Mouse (Mus musculus) hindbrain, embryonic 15.5 days (tissue): ENCODE data around the gene AI413582. TPM values are rescaled to one million over a fixed set of nuclear protein-coding genes. Genes with fewer than 3 reads are reported as not detected.

Source experiments
- ATAC-seq: fragments of 200-750 bp; cut with Nextera tagmentation; 2 replicates; pipeline ENCODE4 v1.8.0; 2017; ENCODE audit warnings: low read depth, moderate number of reproducible peaks, moderate TSS enrichment; ENCODE audit not compliant: low FRiP score
- H3K27ac ChIP-seq: fragments of 300-500 bp; sonication (generic); replicated peaks from 2 replicates; pipeline ENCODE4 v1.5.1; 2015; ENCODE audit warnings: mild to moderate bottlenecking, inconsistent platforms
- H3K27me3 ChIP-seq: fragments of 300-500 bp; sonication (generic); 2 replicates; pipeline ENCODE4 v1.6.1; 2015; ENCODE audit warnings: control low read depth, inconsistent platforms
- H3K36me3 ChIP-seq: fragments of 300-500 bp; sonication (generic); 2 replicates; pipeline ENCODE4 v1.6.1; 2015; ENCODE audit warnings: control low read depth, inconsistent platforms
- H3K4me1 ChIP-seq: fragments of 300-500 bp; sonication (generic); replicated peaks from 2 replicates; pipeline ENCODE4 v1.6.1; 2015; ENCODE audit warnings: control low read depth, inconsistent platforms
- H3K4me2 ChIP-seq: fragments of 300-500 bp; sonication (generic); 2 replicates; pipeline ENCODE4 v1.6.1; 2015; ENCODE audit warnings: moderate library complexity, mild to moderate bottlenecking, inconsistent platforms
- H3K4me3 ChIP-seq: fragments of 300-500 bp; sonication (generic); 2 replicates; pipeline ENCODE4 v1.5.1; 2015; ENCODE audit warnings: mild to moderate bottlenecking, inconsistent platforms
- H3K9ac ChIP-seq: fragments of 300-500 bp; sonication (generic); 2 replicates; pipeline ENCODE4 v1.6.1; 2015; ENCODE audit warnings: inconsistent platforms
- H3K9me3 ChIP-seq: fragments of 300-500 bp; sonication (generic); 2 replicates; pipeline ENCODE4 v1.6.1; 2016; ENCODE audit warnings: control low read depth, inconsistent platforms
- WGBS: fragments of 180-500 bp; shearing (Covaris S2); methylation state at CpG from one replicate; pipeline ENCODE4 v1.1.7; 2015; 5-methylcytosine and 5-hydroxymethylcytosine counted together
- polyA plus RNA-seq: library from polyadenylated mRNA; unstranded; fragments of >200 nt; fragmentation: Nextera tagmentation; extraction: Ambion mirVana; gene quantifications from 2 replicates; pipeline ENCODE4 v1.2.1, GENCODE M21; 2015

Gene AI413582
- polyA plus RNA-seq, 1 experiment from 2014 or later = 71.9 TPM

DNA sequence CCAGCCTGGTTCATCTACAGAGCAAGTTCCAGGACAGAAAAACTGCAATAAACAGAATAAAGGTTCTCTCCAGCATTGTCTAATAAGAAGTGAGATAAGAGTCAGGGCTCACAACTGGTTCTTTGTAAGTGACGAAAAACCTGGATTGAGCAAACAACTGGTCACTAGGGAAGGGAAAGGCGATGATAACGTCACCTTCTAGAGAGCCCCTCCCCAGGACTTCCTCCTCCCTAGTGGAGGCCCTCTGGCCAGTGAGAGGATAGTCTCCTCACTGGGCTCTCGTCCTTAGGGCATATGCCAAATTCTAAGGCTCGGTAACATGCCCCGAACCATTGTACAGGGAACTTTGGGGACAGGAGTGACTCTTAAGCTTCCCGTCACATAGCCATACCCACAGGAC, 10.5 kb upstream of the AI413582 start:
- WGBS = 89% methylated on average over 7 of the region's 7 CpGs
- peaks cover 11% of the 10 kb centered on the region; the same call in 1 of the 2 replicates for H3K4me1 ChIP-seq
- no peak for ATAC-seq
- no peak overlapping the region for H3K4me3 ChIP-seq
- H3K9me3 ChIP-seq = no peaks in the 10 kb centered on the region
- peaks cover 33% of the 10 kb centered on the region for H3K36me3 ChIP-seq
- no peak overlapping the region for H3K27ac ChIP-seq
- H3K27me3 ChIP-seq = no peaks in the 10 kb centered on the region
- H3K9ac ChIP-seq = no peak overlapping the region
- no peak overlapping the region for H3K4me2 ChIP-seq

DNA sequence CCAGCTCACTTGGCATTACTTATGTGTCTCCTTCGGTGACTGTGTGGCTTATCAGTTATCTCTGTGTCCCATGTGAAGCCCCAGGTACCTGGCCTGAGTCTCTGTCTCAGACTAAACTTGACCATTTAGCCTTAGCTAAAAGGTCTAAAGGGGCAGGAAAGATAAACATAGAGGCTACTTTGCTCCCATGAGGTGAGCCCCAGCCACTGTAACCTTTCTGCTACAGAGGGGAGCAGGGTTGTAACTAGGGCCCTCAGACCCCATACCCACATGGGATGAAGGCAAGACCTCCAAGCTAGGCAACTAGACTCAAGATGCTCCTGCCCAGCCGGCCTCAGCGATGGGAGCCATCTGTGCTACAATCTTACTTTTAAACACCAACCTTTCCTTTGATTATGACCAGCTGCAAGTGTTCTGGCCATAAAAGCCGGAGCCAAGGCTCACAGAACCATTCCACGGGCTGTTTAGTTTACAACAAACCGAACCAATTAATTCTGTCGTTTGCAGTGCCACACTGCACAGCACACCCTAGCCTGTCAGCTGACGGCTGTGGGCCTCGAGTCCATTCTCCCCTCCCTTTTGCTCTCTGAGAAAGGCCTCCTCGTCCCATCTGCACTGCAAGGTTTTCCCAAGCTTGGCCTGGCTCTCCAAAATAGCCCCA, 9.7 kb upstream of the AI413582 start:
- peak overlapping the region; percentile 43; the same call in 1 of the 2 replicates for H3K27ac ChIP-seq
- ATAC-seq = no peak
- H3K36me3 ChIP-seq = peaks cover 32% of the 10 kb centered on the region
- H3K9me3 ChIP-seq = no peaks in the 10 kb centered on the region
- no peak overlapping the region for H3K9ac ChIP-seq
- WGBS = 83% methylated on average over 10 of the region's 10 CpGs
- H3K4me1 ChIP-seq = peaks cover 11% of the 10 kb centered on the region; the same call in 1 of the 2 replicates
- no peaks in the 10 kb centered on the region for H3K27me3 ChIP-seq
- H3K4me2 ChIP-seq = no peak overlapping the region
- no peak overlapping the region for H3K4me3 ChIP-seq

DNA sequence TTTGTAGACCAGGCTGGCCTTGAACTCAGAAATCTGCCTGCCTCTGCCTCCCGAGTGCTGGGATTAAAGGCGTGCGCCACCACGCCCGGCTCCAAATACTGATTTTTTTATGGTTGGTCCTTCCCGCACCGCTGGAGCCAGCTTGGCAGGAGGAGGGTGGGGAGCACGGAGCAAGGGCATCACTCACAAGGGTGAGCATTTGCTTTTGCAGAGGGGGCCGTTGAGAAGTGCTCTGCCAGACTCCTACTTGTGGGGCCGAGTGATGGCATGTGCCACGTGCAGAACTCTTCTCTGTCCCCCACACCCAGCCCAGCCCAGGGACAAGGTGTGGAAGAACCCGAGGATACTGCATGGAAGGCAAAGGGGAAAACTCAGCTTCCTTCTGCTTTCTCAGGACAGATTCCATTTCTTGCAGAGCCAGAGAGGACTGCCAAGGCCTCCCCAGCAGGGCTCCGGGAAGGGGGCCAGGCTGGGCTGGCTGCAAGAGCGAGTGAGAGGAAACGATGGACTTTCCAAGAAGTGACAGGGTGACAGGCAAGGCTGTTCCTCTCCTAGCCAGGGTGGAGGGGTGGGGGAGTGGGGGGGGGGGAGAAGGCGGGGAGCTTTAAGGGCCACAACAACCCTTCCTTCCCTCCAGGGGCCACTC, 9.0 kb upstream of the AI413582 start:
- no peak overlapping the region for H3K9ac ChIP-seq
- H3K9me3 ChIP-seq = no peaks in the 10 kb centered on the region
- H3K4me2 ChIP-seq = no peak overlapping the region
- H3K4me3 ChIP-seq = no peak overlapping the region
- peaks cover 26% of the 10 kb centered on the region for H3K36me3 ChIP-seq
- H3K27me3 ChIP-seq = no peaks in the 10 kb centered on the region
- H3K27ac ChIP-seq = peak overlapping the region; percentile 43
- WGBS = 90% methylated on average over 15 of the region's 16 CpGs
- H3K4me1 ChIP-seq = peaks cover 10% of the 10 kb centered on the region; the same call in 1 of the 2 replicates
- ATAC-seq = no peak

DNA sequence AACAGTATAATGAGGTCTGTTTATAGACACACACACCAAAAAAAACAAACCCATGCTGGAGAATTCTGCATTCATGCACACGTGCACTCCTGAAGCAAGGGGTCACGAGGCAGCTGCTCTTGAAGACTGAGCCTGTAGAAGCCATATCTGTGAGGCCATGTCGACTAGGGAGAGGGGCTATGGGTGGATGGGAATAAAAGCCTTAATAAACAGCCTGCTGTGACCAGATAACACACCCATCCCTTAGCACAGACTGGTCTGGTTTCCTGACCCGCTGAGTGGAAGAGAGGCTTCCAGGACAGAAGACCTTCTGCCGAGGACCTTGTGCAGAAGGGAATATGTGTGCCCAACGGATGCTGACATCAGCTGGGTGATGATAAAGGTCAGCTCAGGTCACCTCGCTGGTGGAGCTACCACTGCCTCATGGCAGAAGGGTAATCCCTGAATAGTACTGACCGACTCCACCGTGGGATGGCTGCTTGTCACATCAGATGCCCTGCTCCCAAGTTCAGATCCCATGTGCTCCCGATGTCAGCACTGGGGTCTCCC, 8.3 kb upstream of the AI413582 start:
- Histone ChIP-seq H3K4me2 (no peak overlapping the region), H3K9ac (no peak overlapping the region), H3K27me3 (no peaks in the 10 kb centered on the region), H3K9me3 (no peaks in the 10 kb centered on the region), H3K4me1 (peaks cover 7% of the 10 kb centered on the region; the same call in 1 of the 2 replicates), H3K36me3 (peaks cover 20% of the 10 kb centered on the region), H3K27ac (no peak overlapping the region), H3K4me3 (no peak overlapping the region)
- ATAC-seq = no peak
- WGBS = 85% methylated on average over 10 of the region's 10 CpGs

DNA sequence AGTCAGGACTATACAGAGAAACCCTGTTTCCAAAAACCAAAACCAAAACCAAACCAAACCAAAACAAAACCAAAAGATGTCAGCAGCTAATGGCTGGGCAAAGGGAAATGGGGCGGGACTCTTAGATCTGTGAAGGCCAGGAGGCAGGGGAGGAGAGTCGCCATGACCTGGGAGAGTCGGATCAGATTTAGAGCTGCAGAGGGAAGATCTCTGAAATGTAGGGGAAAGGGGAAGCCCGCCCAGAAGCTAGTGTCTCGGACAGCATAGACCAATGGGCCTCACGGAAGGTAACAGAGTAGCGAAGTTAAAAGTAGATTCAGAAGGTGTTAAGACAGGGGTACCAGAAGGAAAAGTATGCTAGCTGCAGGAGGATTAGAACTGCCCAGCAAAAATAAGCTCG, 5.8 kb upstream of the AI413582 start:
- H3K4me2 ChIP-seq = no peak overlapping the region
- H3K9me3 ChIP-seq = no peaks in the 10 kb centered on the region
- peaks cover 13% of the 10 kb centered on the region for H3K4me1 ChIP-seq
- peaks cover 7% of the 10 kb centered on the region; the same call in 1 of the 2 replicates for H3K36me3 ChIP-seq
- ATAC-seq = no peak
- no peak overlapping the region for H3K27ac ChIP-seq
- no peak overlapping the region for H3K4me3 ChIP-seq
- H3K27me3 ChIP-seq = no peaks in the 10 kb centered on the region
- WGBS = 81% methylated on average over 8 of the region's 8 CpGs
- H3K9ac ChIP-seq = no peak overlapping the region

DNA sequence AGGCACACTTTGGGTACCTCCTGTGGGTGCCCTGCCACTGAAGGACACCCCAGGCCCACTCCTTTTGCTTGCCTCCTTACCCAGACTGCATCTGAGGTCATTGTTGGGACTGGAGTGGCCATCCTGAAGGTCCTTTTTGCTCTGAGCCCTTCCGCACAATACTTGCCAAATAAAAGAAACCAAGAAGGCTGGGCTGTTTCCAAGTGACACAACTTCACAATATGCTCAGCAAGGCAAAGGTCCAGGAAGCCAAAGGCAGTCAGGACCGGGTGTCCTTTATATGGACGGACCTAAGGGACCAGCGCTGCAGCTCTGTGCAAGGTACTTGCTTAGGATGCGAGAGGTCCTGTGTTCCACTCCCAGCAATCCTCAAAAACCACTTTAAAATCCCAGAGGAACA, 2.7 kb upstream of the AI413582 start:
- H3K27me3 ChIP-seq = no peaks in the 10 kb centered on the region
- no peaks in the 10 kb centered on the region for H3K36me3 ChIP-seq

DNA sequence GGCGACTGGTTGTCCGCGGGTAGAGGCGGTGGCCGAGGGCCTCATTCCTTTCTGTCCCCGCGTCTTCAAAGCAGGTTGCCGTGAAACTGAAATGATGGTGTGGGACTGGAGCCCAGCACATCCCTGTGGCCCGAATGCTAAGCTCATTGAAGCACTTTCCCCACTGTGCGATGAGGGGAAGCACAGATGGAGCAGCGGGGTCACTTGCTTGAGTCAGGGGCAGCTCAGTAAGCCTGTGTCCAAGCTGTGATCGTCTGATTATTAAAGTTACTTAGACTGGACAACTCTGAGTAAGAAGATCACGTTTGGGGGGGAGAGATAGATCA, 349 bp upstream of the AI413582 start:
- Histone ChIP-seq H3K4me1 (peaks cover 27% of the 10 kb centered on the region), H3K4me2 (peak overlapping the region; percentile 71), H3K27ac (peak overlapping the region; percentile 72), H3K9me3 (no peaks in the 10 kb centered on the region), H3K4me3 (peak overlapping the region; percentile 59), H3K9ac (peak overlapping the region; percentile 53), H3K27me3 (no peaks in the 10 kb centered on the region), H3K36me3 (no peaks in the 10 kb centered on the region)
- 0% methylated on average over 13 of the region's 13 CpGs for WGBS
- ATAC-seq = no peak

More for the DNA sequence above, 2.7 kb upstream of the AI413582 start:
- 82% methylated on average over 5 of the region's 5 CpGs for WGBS
- Histone ChIP-seq H3K9ac (no peak overlapping the region), H3K4me2 (no peak overlapping the region), H3K9me3 (no peaks in the 10 kb centered on the region), H3K4me1 (peaks cover 27% of the 10 kb centered on the region), H3K27ac (no peak overlapping the region), H3K4me3 (no peak overlapping the region)
- no peak for ATAC-seq

DNA sequence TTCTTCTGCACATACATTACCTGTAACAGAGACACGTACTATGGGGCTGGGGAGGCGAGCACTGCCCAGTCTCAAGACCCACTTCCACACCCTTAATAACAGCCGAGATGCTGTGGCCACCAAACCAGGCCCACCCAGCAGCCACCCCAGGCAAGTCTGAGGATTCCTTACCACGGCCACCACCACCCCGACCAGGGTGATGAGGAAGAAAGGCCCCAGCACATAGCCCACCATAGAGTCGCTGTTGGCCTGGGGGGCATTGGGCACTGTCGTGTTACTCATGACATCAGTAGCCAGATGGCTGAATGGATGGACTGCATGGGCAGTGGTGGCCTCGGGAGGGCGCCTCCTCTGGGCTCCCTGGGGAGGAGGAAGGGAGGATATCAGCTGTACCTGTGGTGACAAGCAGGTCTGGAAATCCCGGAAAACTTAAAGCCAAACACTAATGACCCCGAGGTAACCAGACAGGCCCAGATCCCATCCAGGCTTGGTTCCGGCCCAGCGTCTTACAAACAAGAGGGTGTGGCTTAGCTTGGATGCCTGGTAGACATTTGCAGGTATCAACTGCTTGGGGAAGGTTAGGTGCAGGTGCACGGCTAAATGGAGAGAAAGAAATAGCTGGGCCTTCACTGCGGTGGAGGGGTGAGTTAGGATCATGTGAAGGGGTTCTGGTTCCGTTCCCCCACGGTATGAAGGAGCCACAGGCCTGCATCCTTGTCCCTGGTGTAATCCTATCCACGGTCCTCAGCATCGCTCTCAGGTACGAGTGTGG, 979 bp downstream of the AI413582 start:
- Histone ChIP-seq H3K9me3 (no peaks in the 10 kb centered on the region), H3K4me2 (peak overlapping the region; percentile 71), H3K4me3 (peak overlapping the region; percentile 59), H3K36me3 (no peaks in the 10 kb centered on the region), H3K4me1 (peaks cover 27% of the 10 kb centered on the region), H3K9ac (peak overlapping the region; percentile 60), H3K27ac (peak overlapping the region; percentile 70), H3K27me3 (no peaks in the 10 kb centered on the region)
- 14% methylated on average over 19 of the region's 20 CpGs for WGBS
- ATAC-seq = no peak; the same call in 1 of the 2 replicates

DNA sequence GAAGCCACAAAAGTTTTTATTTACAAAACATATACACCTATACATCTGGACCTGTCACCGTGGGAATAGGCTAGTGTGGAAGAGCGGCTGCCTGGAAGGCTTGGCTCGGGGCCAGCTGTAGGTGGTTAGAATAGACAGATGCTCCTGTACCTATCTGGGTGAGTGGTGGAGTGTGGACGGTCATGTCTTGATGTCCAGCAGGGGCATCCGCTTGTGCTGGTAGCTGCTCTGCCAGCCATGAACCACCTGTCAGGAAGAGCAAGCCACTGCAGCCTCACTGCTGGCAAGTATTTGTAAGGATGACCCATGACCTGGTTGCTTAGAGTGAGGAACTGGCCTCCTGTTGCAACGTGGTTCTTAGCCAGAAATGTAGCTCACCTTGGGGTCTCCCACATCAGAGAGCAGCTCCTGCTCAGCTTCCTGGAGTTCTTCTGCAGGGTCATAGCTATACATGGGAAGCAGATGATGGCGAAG, 1.7 kb downstream of the AI413582 start:
- Histone ChIP-seq H3K9ac (peak overlapping the region; percentile 60; the same call in 1 of the 2 replicates), H3K4me1 (peaks cover 33% of the 10 kb centered on the region), H3K4me2 (peak overlapping the region; percentile 71), H3K4me3 (no peak overlapping the region), H3K9me3 (no peaks in the 10 kb centered on the region), H3K27me3 (no peaks in the 10 kb centered on the region), H3K36me3 (no peaks in the 10 kb centered on the region), H3K27ac (no peak overlapping the region)
- 59% methylated on average over 7 of the region's 7 CpGs for WGBS
- ATAC-seq = no peak

DNA sequence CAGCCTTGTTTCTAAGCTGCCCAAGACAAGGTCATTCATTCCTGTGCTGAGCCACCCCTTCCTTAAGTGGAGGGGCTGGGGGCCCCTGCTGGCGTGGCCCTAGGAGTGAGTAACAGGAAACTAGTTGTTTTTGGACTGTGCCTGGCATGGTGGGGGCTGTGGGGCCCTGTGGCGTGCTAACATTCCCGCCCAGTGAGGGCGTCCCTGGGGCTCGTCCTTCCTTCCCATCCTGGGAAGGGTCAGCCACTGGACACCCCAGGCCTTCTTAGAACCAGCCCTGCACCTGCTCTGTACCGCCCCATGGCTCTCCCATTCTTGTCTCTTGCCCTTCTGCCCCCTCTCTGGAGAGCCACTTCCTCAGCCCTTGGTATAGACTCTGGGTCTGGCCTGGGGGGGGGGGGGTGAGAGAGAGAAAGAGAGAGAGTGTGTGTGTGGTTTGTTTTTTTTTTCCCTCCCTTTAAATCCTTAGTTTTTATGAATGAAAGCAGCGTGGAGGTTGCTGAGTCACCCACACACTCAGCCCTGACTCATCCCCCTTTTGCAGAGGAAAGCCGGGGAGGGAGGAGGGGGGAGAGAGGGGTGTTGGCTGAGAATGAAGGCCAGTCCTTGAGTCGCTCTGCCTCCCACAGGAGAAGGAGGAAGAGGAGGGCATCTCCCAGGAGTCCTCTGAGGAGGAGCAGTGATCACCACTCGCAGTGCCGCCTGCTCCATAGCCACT, 3.6 kb downstream of the AI413582 start:
- no peaks in the 10 kb centered on the region for H3K9me3 ChIP-seq
- H3K4me3 ChIP-seq = no peak overlapping the region
- no peak overlapping the region for H3K9ac ChIP-seq
- H3K4me2 ChIP-seq = no peak overlapping the region
- no peak overlapping the region for H3K27ac ChIP-seq
- 53% methylated on average over 7 of the region's 11 CpGs for WGBS
- peaks cover 48% of the 10 kb centered on the region for H3K4me1 ChIP-seq
- H3K27me3 ChIP-seq = no peaks in the 10 kb centered on the region
- H3K36me3 ChIP-seq = no peaks in the 10 kb centered on the region
- no peak for ATAC-seq

DNA sequence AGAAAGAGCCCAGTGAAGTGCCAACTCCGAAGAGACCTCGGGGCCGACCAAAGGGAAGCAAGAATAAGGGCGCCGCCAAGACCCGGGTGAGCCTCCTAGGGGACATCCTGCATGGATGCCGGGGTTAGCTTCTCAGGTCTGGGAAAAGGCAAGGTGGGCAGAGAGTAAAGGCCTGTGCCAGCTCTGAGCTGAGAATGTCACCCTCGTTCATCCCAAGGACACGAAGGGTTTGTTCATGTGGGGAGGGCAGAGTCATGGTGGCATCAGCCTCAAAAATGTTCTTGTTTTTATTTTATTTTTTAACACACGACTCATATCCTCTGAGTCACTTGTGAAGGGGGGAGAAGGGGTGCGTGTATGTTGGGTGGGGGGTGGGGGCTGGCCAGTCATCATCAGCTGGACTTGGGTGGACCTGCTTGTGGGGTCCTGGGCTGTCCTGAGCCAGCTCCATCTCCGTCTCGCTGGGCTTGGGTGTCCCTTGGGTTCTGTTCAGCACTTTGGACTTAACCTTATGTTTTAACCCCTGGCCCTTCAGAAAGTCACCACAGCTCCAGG, 4.6 kb downstream of the AI413582 start:
- Histone ChIP-seq H3K27me3 (no peaks in the 10 kb centered on the region), H3K9ac (no peak overlapping the region), H3K9me3 (no peaks in the 10 kb centered on the region), H3K4me1 (peaks cover 42% of the 10 kb centered on the region), H3K4me2 (no peak overlapping the region), H3K36me3 (no peaks in the 10 kb centered on the region), H3K27ac (no peak overlapping the region), H3K4me3 (no peak overlapping the region)
- no peak for ATAC-seq
- WGBS = 86% methylated on average over 13 of the region's 13 CpGs
